Mouse (Mus musculus) heart, adult 2 months (tissue): ENCODE data around the gene Cobll1. TPM values are rescaled to one million over a fixed set of nuclear protein-coding genes. Genes with fewer than 3 reads are reported as not detected.
A peak's percentile ranks its signal among the peaks of the same experiment; 100 is the strongest.

Experiments
- DNase-seq, 2 experiments: peaks; one replicate each; pipeline ENCODE4 v3.0.0; 2021
- H3K27ac ChIP-seq: fragments of 200-600 bp; 2 replicates; pipeline ENCODE4 v1.8.1; 2022
- H3K27me3 ChIP-seq: fragments of 200-500 bp; 2 replicates; pipeline ENCODE4 v1.6.1; 2012; ENCODE audit warnings: mild to moderate bottlenecking, low read length, inconsistent platforms, mixed read lengths; ENCODE audit not compliant: control insufficient read depth, insufficient read depth
- H3K36me3 ChIP-seq: fragments of 200-500 bp; 2 replicates; pipeline ENCODE4 v1.6.1; 2012; ENCODE audit warnings: low read length, inconsistent platforms; ENCODE audit not compliant: control insufficient read depth, insufficient read depth
- H3K4me1 ChIP-seq: fragments of 200-500 bp; 2 replicates; pipeline ENCODE4 v1.6.1; 2011; ENCODE audit warnings: low read length; ENCODE audit not compliant: control insufficient read depth, insufficient read depth
- H3K4me3 ChIP-seq: fragments of 200-600 bp; 2 replicates; pipeline ENCODE4 v1.8.1; 2022
- H3K79me2 ChIP-seq: fragments of 200-500 bp; replicated peaks from 2 replicates; pipeline ENCODE4 v1.6.1; 2012; ENCODE audit warnings: mild to moderate bottlenecking, inconsistent platforms, low read length, moderate library complexity, mixed read lengths; ENCODE audit not compliant: control insufficient read depth, insufficient read depth
- H3K9ac ChIP-seq: fragments of 200-500 bp; 2 replicates; pipeline ENCODE4 v1.6.1; 2012; ENCODE audit warnings: low read depth, mild to moderate bottlenecking, control low read depth, inconsistent platforms, low read length, mixed read lengths
- CTCF ChIP-seq: fragments of 200-600 bp; IDR thresholded peaks from 2 replicates; pipeline ENCODE4 v1.8.1; 2022; ENCODE audit warnings: antibody characterized with exemption, mild to moderate bottlenecking, moderate library complexity
- EP300 ChIP-seq: fragments of 200-500 bp; IDR thresholded peaks from 2 replicates; pipeline ENCODE4 v1.6.1; 2011; ENCODE audit warnings: low read depth, low read length, control low read depth; ENCODE audit not compliant: insufficient read depth
- POLR2A ChIP-seq: fragments of 200-500 bp; IDR thresholded peaks from 2 replicates; pipeline ENCODE4 v1.6.1; 2011; ENCODE audit warnings: mild to moderate bottlenecking, low read depth, low read length, control low read depth; ENCODE audit not compliant: insufficient read depth
- WGBS: fragments of 180-500 bp; shearing (Covaris S2); methylation state at CpG from one replicate; pipeline ENCODE4 v1.1.7; 2018; 5-methylcytosine and 5-hydroxymethylcytosine counted together
- intact Hi-C: fragments of 180-260 bp; cut with DNase I; formaldehyde crosslinking; loops from one replicate; pipeline ENCODE4 v1.15.1; 2025
- polyA plus RNA-seq: library from polyadenylated mRNA; depleted of rRNA; stranded (reverse); fragments of >200 nt; gene quantifications from 2 replicates; pipeline ENCODE4 v1.2.3, GENCODE M21; 2012
- total RNA-seq, 2 experiments: library from RNA; stranded (reverse); gene quantifications; 2 replicates each; pipeline ENCODE4 v1.2.3; 2021

Cobll1 gene
- total and polyA plus RNA-seq, 3 experiments, result 19.3 to 76.8 (median 53.3) TPM

DNA sequence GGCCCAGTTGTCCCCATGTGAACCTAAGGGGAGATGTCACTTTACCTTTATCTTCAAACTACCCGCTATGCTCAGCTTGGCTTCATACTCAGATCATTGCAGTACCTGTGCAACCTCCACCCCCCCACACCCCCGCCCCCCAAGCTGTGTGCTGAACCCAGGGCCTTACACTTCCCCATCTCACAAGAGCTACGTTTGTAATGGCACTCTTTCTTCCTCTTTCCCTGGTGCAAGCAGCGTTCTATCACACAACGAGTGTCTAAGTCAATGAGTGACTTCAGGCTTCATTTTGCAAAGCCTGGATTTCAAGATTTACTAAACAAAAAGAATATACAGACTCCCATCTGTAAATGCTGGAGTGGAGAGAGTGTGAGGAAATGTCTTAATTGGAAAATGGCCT lies 100.2 kb downstream of the Cobll1 start:
- DNase-seq, result no peak
- H3K27me3 ChIP-seq, result no peaks in the 10 kb centered on the region
- WGBS, result 73% methylated on average over 5 of the region's 5 CpGs
- peaks cover 1% of the 10 kb centered on the region; the same call in 1 of the 2 replicates for H3K79me2 ChIP-seq
- H3K36me3 ChIP-seq, result peaks cover 11% of the 10 kb centered on the region
- no peak overlapping the region for H3K4me3 ChIP-seq
- H3K27ac ChIP-seq, result no peak overlapping the region
- TF ChIP-seq EP300 (no peak), CTCF (no peak), POLR2A (no peak)
- no peak overlapping the region for H3K9ac ChIP-seq
- peaks cover 7% of the 10 kb centered on the region for H3K4me1 ChIP-seq
- intact Hi-C loops, result no loop called here

DNA sequence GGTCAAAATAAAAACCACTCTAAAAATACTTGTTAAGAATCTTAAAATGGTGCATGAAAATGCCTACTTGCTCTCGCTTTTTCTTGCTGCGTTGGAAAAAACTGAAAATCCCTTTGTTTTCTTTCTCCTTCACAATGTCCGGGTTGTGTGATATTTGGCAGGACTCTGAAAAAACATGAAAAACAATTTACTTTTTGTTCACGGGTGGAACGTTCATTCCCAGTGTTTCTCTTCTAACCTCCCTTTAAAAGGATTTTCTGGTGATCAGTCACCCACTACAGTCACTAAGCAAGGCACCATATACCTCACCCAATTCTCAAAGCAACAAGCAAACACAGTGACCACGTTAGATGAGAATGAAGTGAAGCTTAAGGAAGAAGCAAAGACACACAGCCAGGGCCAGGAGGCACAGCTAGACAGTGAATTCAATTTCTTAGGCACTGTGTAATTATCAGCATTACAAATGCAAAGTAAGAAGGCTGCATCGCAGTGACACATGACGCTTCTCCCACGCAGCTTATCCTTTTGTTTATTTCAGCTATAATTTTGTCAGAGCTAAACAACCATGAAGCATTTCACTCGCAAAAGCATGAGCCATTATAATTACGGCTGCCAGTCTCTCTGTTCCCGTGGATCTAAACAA lies 112.9 kb downstream of the Cobll1 start:
- intact Hi-C loops, result no loop called here
- H3K9ac ChIP-seq, result no peak overlapping the region
- TF ChIP-seq EP300, result no peak
- TF ChIP-seq CTCF, result no peak
- no peak for TF ChIP-seq POLR2A

DNA sequence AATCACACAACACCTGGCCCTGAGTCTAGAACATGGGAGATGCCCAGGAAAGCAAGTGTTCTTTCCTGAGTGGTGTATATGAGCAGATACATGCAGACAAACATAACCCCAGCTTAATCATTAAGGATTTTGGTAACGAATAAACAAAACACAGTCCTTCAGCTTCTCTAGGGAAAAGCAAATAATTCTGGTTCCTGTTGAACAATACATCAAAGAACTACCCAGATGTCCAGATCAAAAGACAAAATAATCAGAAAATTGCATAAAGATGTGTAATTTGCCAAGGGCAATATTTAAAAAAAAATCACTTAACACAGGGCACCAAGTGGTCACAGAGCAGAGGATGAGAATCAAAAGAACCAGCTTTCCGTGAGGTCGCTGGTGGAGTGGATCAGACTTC lies 115.5 kb downstream of the Cobll1 start:
- WGBS, result 88% methylated on average over 3 of the region's 3 CpGs
- H3K79me2 ChIP-seq, result no peaks in the 10 kb centered on the region
- peaks cover 3% of the 10 kb centered on the region; the same call in 1 of the 2 replicates for H3K4me1 ChIP-seq
- H3K36me3 ChIP-seq, result peaks cover 11% of the 10 kb centered on the region
- TF ChIP-seq CTCF (no peak), POLR2A (no peak), EP300 (no peak)
- DNase-seq, result no peak
- H3K27me3 ChIP-seq, result no peaks in the 10 kb centered on the region
- H3K27ac ChIP-seq, result no peak overlapping the region
- H3K4me3 ChIP-seq, result no peak overlapping the region
- intact Hi-C loops, result no loop called here
- no peak overlapping the region for H3K9ac ChIP-seq

More for the DNA sequence above, 112.9 kb downstream of the Cobll1 start:
- H3K27me3 ChIP-seq, result no peaks in the 10 kb centered on the region
- no peak for DNase-seq
- peaks cover 2% of the 10 kb centered on the region; the same call in 1 of the 2 replicates for H3K36me3 ChIP-seq
- no peaks in the 10 kb centered on the region for H3K79me2 ChIP-seq
- WGBS, result 81% methylated on average over 12 of the region's 12 CpGs
- H3K4me3 ChIP-seq, result no peak overlapping the region
- no peak overlapping the region for H3K27ac ChIP-seq
- peaks cover 3% of the 10 kb centered on the region; the same call in 1 of the 2 replicates for H3K4me1 ChIP-seq

DNA sequence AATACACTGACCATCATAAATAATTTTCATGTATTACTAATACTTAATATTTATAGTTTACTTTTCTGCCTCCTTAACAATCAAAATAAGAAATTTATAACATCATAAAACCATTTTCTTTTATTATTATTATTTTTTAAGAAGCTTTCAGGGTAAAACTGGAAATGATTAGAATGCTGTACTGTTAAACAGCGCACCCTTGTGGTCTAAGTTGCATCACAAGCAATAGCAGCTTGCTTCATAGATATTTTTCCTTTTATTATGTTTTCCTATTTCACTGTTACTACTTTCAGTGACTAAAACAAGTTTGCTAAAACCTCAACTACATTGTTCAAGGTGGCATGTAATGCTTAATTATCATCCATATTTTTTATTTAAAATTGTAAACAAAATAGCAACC lies 117.8 kb downstream of the Cobll1 start:
- intact Hi-C loops, result loop anchor here (1.0 kb wide), 1 partner anchor 156 kb away; no protein-coding TSS in a partner anchor
- WGBS, result 2% methylated on average over 1 of the region's 1 CpGs
- H3K4me1 ChIP-seq, result peaks cover 1% of the 10 kb centered on the region; the same call in 1 of the 2 replicates
- no peak overlapping the region for H3K9ac ChIP-seq
- no peaks in the 10 kb centered on the region for H3K27me3 ChIP-seq
- DNase-seq, result no peak
- peak overlapping the region; percentile 38 for H3K27ac ChIP-seq
- peaks cover 19% of the 10 kb centered on the region for H3K36me3 ChIP-seq
- TF ChIP-seq CTCF (peak; percentile 90), POLR2A (no peak)
- H3K4me3 ChIP-seq, result no peak overlapping the region
- H3K79me2 ChIP-seq, result no peaks in the 10 kb centered on the region

DNA sequence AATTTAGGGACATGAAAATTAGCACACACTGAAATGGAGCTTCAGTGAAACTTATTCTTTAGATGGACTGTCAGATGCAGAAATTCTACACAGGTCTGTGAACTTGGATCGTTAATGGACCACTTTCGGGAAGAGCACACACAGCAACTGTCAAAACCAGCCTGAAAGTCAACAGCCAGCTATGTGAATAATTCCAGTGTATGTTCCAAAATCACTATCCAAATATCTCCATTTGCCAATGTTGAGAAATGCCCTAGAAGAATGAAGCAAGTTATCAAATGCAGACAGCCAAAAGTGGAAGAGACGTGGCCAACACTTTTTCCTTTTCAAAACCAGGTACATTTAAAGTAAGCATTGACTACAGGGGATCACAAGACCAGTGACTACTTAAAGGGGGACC lies 118.2 kb downstream of the Cobll1 start:
- Histone ChIP-seq H3K4me3 (no peak overlapping the region), H3K27me3 (no peaks in the 10 kb centered on the region), H3K9ac (no peak overlapping the region), H3K27ac (peak overlapping the region; percentile 38), H3K36me3 (peaks cover 20% of the 10 kb centered on the region), H3K79me2 (no peaks in the 10 kb centered on the region), H3K4me1 (peaks cover 1% of the 10 kb centered on the region; the same call in 1 of the 2 replicates)
- WGBS, result 49% methylated on average over 3 of the region's 3 CpGs
- no peak for DNase-seq
- intact Hi-C loops, result loop anchor here (1.0 kb wide), 1 partner anchor 156 kb away; no protein-coding TSS in a partner anchor
- TF ChIP-seq POLR2A, result no peak
- TF ChIP-seq EP300, result no peak
- TF ChIP-seq CTCF, result no peak

GRCm38 (mm10) chr2:65120112-65120511 lies 119.1 kb downstream of the Cobll1 start:
- DNase-seq, result no peak
- Histone ChIP-seq H3K4me1 (peaks cover 1% of the 10 kb centered on the region; the same call in 1 of the 2 replicates), H3K36me3 (peaks cover 22% of the 10 kb centered on the region), H3K79me2 (no peaks in the 10 kb centered on the region), H3K9ac (no peak overlapping the region), H3K4me3 (no peak overlapping the region), H3K27ac (no peak overlapping the region; the same call in 1 of the 2 replicates), H3K27me3 (no peaks in the 10 kb centered on the region)
- 44% methylated on average over 2 of the region's 2 CpGs for WGBS
- intact Hi-C loops, result no loop called here
- TF ChIP-seq CTCF (no peak), POLR2A (no peak), EP300 (no peak)
